Mouse (Mus musculus): ENCODE measurements at regions not wholly inside any gene's neighbourhood (a gene's known extent, or its start where the extent isn't known, plus 50 kb on each side); places are given as distances from the start of the nearest gene placed in this dataset.

GRCm38 (mm10) chr3:84375832-84376231, 69.2 kb upstream of the Trim2 start:
- ATAC-seq (ENCODE audit: insufficient number of reproducible peaks, insufficient read depth, low FRiP score, low read depth), result no peak
- Histone ChIP-seq H3K27me3 (ENCODE audit: control insufficient read depth, insufficient read depth, low read length) (no peaks in the 10 kb centered on the region), H3K27ac (replicated peaks in 1 of 2; ENCODE audit: control insufficient read depth in 1 of 2, insufficient read depth in 1 of 2, low read depth in 2 of 2, low read length in 2 of 2) (no peak overlapping the region), H3K9ac (ENCODE audit: low read length) (no peak overlapping the region), H3K9me3 (ENCODE audit: control insufficient read depth, low read length) (no peaks in the 10 kb centered on the region), H3K4me1 (ENCODE audit: control insufficient read depth in 2 of 2, insufficient read depth in 2 of 2, low read length in 2 of 2) (peaks cover 2 to 7% of the 10 kb centered on the region in 2 experiments; a peak in 2 of 4 replicates), H3K4me2 (ENCODE audit: low read length) (no peak overlapping the region), H3K36me3 (ENCODE audit: control insufficient read depth, insufficient read depth, low read length) (no peaks in the 10 kb centered on the region), H3K4me3 (ENCODE audit: control insufficient read depth in 1 of 2, insufficient read depth in 1 of 2, low read depth in 1 of 2, low read length in 2 of 2) (no peak overlapping the region)
- 76% methylated on average over 4 of the region's 4 CpGs for WGBS

GRCm38 (mm10) chr3:84371842-84372241, 65.2 kb upstream of the Trim2 start:
- Histone ChIP-seq H3K9ac (ENCODE audit: low read length) (no peak overlapping the region), H3K4me1 (ENCODE audit: control insufficient read depth in 2 of 2, insufficient read depth in 2 of 2, low read length in 2 of 2) (peaks cover 2 to 7% of the 10 kb centered on the region in 2 experiments; a peak in 2 of 4 replicates), H3K9me3 (ENCODE audit: control insufficient read depth, low read length) (no peaks in the 10 kb centered on the region), H3K27ac (replicated peaks in 1 of 2; ENCODE audit: control insufficient read depth in 1 of 2, insufficient read depth in 1 of 2, low read depth in 2 of 2, low read length in 2 of 2) (no peak overlapping the region), H3K4me2 (ENCODE audit: low read length) (no peak overlapping the region), H3K27me3 (ENCODE audit: control insufficient read depth, insufficient read depth, low read length) (no peaks in the 10 kb centered on the region), H3K36me3 (ENCODE audit: control insufficient read depth, insufficient read depth, low read length) (no peaks in the 10 kb centered on the region), H3K4me3 (ENCODE audit: control insufficient read depth in 1 of 2, insufficient read depth in 1 of 2, low read depth in 1 of 2, low read length in 2 of 2) (no peak overlapping the region)
- no peak for ATAC-seq (ENCODE audit: insufficient number of reproducible peaks, insufficient read depth, low FRiP score, low read depth)
- 84% methylated on average over 4 of the region's 4 CpGs for WGBS

GRCm38 (mm10) chr3:84367145-84367740, 60.6 kb upstream of the Trim2 start:
- Histone ChIP-seq H3K9ac (ENCODE audit: low read length) (no peak overlapping the region), H3K9me3 (ENCODE audit: control insufficient read depth, low read length) (no peaks in the 10 kb centered on the region), H3K27ac (replicated peaks in 1 of 2; ENCODE audit: control insufficient read depth in 1 of 2, insufficient read depth in 1 of 2, low read depth in 2 of 2, low read length in 2 of 2) (no peak overlapping the region), H3K36me3 (ENCODE audit: control insufficient read depth, insufficient read depth, low read length) (no peaks in the 10 kb centered on the region), H3K4me2 (ENCODE audit: low read length) (no peak overlapping the region), H3K4me1 (ENCODE audit: control insufficient read depth in 2 of 2, insufficient read depth in 2 of 2, low read length in 2 of 2) (no peaks in the 10 kb centered on the region), H3K4me3 (ENCODE audit: control insufficient read depth in 1 of 2, insufficient read depth in 1 of 2, low read depth in 1 of 2, low read length in 2 of 2) (no peak overlapping the region), H3K27me3 (ENCODE audit: control insufficient read depth, insufficient read depth, low read length) (no peaks in the 10 kb centered on the region)
- ATAC-seq (ENCODE audit: insufficient number of reproducible peaks, insufficient read depth, low FRiP score, low read depth), result no peak
- WGBS, result 76% methylated on average over 6 of the region's 6 CpGs

GRCm38 (mm10) chr3:84358672-84359071, 52.0 kb upstream of the Trim2 start:
- H3K4me3 ChIP-seq (ENCODE audit: control insufficient read depth in 1 of 2, insufficient read depth in 1 of 2, low read depth in 1 of 2, low read length in 2 of 2), result no peak overlapping the region
- H3K4me2 ChIP-seq (ENCODE audit: low read length), result no peak overlapping the region
- 84% methylated on average over 2 of the region's 2 CpGs for WGBS
- H3K9me3 ChIP-seq (ENCODE audit: control insufficient read depth, low read length), result no peaks in the 10 kb centered on the region
- no peaks in the 10 kb centered on the region for H3K36me3 ChIP-seq (ENCODE audit: control insufficient read depth, insufficient read depth, low read length)
- ATAC-seq (ENCODE audit: insufficient number of reproducible peaks, insufficient read depth, low FRiP score, low read depth), result no peak
- H3K27me3 ChIP-seq (ENCODE audit: control insufficient read depth, insufficient read depth, low read length), result no peaks in the 10 kb centered on the region
- no peaks in the 10 kb centered on the region for H3K4me1 ChIP-seq (ENCODE audit: control insufficient read depth in 2 of 2, insufficient read depth in 2 of 2, low read length in 2 of 2)
- H3K9ac ChIP-seq (ENCODE audit: low read length), result no peak overlapping the region
- no peak overlapping the region for H3K27ac ChIP-seq (replicated peaks in 1 of 2; ENCODE audit: control insufficient read depth in 1 of 2, insufficient read depth in 1 of 2, low read depth in 2 of 2, low read length in 2 of 2)

- WGBS, result 86% methylated on average over 8 of the region's 8 CpGs
- no peak overlapping the region for H3K27ac ChIP-seq (replicated peaks in 1 of 2; ENCODE audit: control insufficient read depth in 1 of 2, insufficient read depth in 1 of 2, low read depth in 2 of 2, low read length in 2 of 2)
- ATAC-seq (ENCODE audit: insufficient number of reproducible peaks, insufficient read depth, low FRiP score, low read depth), result no peak
Measured at GRCm38 (mm10) chr3:84356690-84357014, 50.0 kb upstream of the Trim2 start.

More at GRCm38 (mm10) chr3:84356690-84357014, 50.0 kb upstream of the Trim2 start:
- no peaks in the 10 kb centered on the region for H3K27me3 ChIP-seq (ENCODE audit: control insufficient read depth, insufficient read depth, low read length)
- H3K9me3 ChIP-seq (ENCODE audit: control insufficient read depth, low read length), result no peaks in the 10 kb centered on the region
- no peaks in the 10 kb centered on the region for H3K36me3 ChIP-seq (ENCODE audit: control insufficient read depth, insufficient read depth, low read length)
- H3K4me2 ChIP-seq (ENCODE audit: low read length), result no peak overlapping the region
- H3K4me1 ChIP-seq (ENCODE audit: control insufficient read depth in 2 of 2, insufficient read depth in 2 of 2, low read length in 2 of 2), result no peaks in the 10 kb centered on the region
- H3K9ac ChIP-seq (ENCODE audit: low read length), result no peak overlapping the region
- no peak overlapping the region for H3K4me3 ChIP-seq (ENCODE audit: control insufficient read depth in 1 of 2, insufficient read depth in 1 of 2, low read depth in 1 of 2, low read length in 2 of 2)
